ENCODE assay signal across 26 mouse cellular contexts in the genomic region with DNA sequence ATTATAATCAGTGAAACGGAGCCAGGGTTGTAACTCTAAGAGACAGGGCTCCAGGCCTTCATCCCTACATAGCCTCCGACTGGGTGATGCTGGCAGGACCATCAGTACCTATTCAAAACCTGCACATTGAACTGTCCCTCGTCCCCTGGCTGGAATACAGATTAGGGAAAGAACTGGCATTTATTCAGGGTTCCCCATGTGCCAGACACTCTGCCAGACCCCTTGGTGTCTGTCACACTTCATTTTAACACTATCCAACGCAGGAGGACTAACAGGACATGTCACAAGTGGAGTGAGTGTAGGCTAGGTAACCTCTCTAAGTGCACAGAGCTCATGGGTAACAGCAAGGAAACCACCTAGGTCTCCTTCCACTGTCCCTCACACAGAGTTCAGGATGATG. TPM values are rescaled to one million over a fixed set of nuclear protein-coding genes. Genes with fewer than 3 reads are reported as not detected.
"Had no signal": no experiment of that assay in that cellular context is flagged by ENCODE, and none has a peak within 500 bp of the region (broad histone marks: within the 10 kb centered on the region; RNA-seq: fewer than 3 reads in every experiment).

No protein-coding gene starts in this region.

- H3K36me3 ChIP-seq: limb, embryonic 12.5 days; limb, embryonic 15.5 days; midbrain, embryonic 10.5 days; midbrain, embryonic 13.5 days had no signal

- DNase-seq: kidney, adult 18-20 months; kidney, adult 9 months; kidney, postnatal 14 days; kidney, postnatal 4 days; left cerebral cortex, postnatal 4 days; liver, postnatal 0 days; lung, embryonic 14.5 days; lung, postnatal 36 days; right cerebral cortex, adult 18-20 months; right cerebral cortex, postnatal 14 days; right cerebral cortex, postnatal 4 days; thymus, adult 18-20 months; thymus, postnatal 14 days; thymus, postnatal 4 days had no signal

- ATAC-seq: liver, postnatal 0 days; lung, postnatal 0 days; midbrain, embryonic 13.5 days; midbrain, embryonic 16.5 days had no signal

- H3K4me3 ChIP-seq: limb, embryonic 12.5 days; limb, embryonic 15.5 days; megakaryocyte, embryonic 14.5 days; midbrain, embryonic 10.5 days; midbrain, embryonic 13.5 days; myocyte had no signal

- H3K27me3 ChIP-seq: limb, embryonic 12.5 days; limb, embryonic 15.5 days; megakaryocyte, embryonic 14.5 days; midbrain, embryonic 13.5 days had no signal

- H3K4me2 ChIP-seq: limb, embryonic 12.5 days; limb, embryonic 15.5 days; liver, embryonic 11.5 days; lung, embryonic 14.5 days; midbrain, embryonic 13.5 days had no signal

- H3K27ac ChIP-seq: limb, embryonic 12.5 days; liver, embryonic 14.5 days; midbrain, embryonic 10.5 days; midbrain, embryonic 13.5 days; stomach, postnatal 0 days had no signal

- H3K4me1 ChIP-seq: megakaryocyte, embryonic 14.5 days; midbrain, embryonic 13.5 days had no signal

- H3K9ac ChIP-seq: limb, embryonic 12.5 days; limb, embryonic 15.5 days; liver, embryonic 14.5 days; liver, postnatal 0 days; lung, embryonic 14.5 days; midbrain, embryonic 13.5 days had no signal

- H3K9me3 ChIP-seq: limb, embryonic 12.5 days; limb, embryonic 15.5 days; megakaryocyte, embryonic 14.5 days; midbrain, embryonic 10.5 days; midbrain, embryonic 13.5 days had no signal

RNA-seq across cellular contexts. Expression of a gene that starts 37.8 kb away (rescaled TPM):
- total RNA-seq: monocyte, adult 5-6 weeks had no signal
